Mouse (Mus musculus) liver, adult 2 months (tissue): Measurements from ENCODE around the gene Pik3cb.

Source experiments
- CTCF ChIP-seq: fragments of 200-500 bp; IDR thresholded peaks from 2 replicates; pipeline ENCODE4 v1.5.1; 2011; ENCODE audit warnings: low read depth, low read length, control low read depth
- POLR2A ChIP-seq: fragments of 200-500 bp; IDR thresholded peaks from 2 replicates; pipeline ENCODE4 v1.6.1; 2011; ENCODE audit warnings: low read length, control low read depth; ENCODE audit not compliant: insufficient read depth; ENCODE audit errors: extremely low read depth

GRCm38 (mm10) chr9:99180272-99180671 is 39.9 kb upstream of the Pik3cb start:
- TF ChIP-seq POLR2A, result no peak
- no peak for TF ChIP-seq CTCF
